Mouse (Mus musculus) megakaryocyte, embryonic 14.5 days (primary cell): Measurements from ENCODE around the gene Hdac1.

Source experiments
- FLI1 ChIP-seq: IDR thresholded peaks from 2 replicates; pipeline ENCODE4 v1.6.1; 2012; ENCODE audit warnings: low read length, inconsistent platforms, mixed read lengths
- GATA1 ChIP-seq: IDR thresholded peaks from 3 replicates; pipeline ENCODE4 v1.6.1; 2012; ENCODE audit warnings: mixed read lengths, low read length, inconsistent platforms, borderline replicate concordance

GRCm38 (mm10) chr4:129525338-129525737 lies 17.2 kb downstream of the Hdac1 start:
- TF ChIP-seq GATA1: no peak
- TF ChIP-seq FLI1: no peak
